Mouse (Mus musculus) liver, postnatal 0 days (tissue): Measurements from ENCODE around the gene Calb2.

ENCODE experiments used
- CTCF ChIP-seq: sonication (generic); IDR thresholded peaks from 2 replicates; pipeline ENCODE4 v1.5.1; 2016; ENCODE audit warnings: antibody characterized with exemption, low read depth
- EP300 ChIP-seq: IDR thresholded peaks from 2 replicates; pipeline ENCODE4 v1.6.1; 2016; ENCODE audit warnings: antibody characterized with exemption, low read depth, mild to moderate bottlenecking

GRCm38 (mm10) chr8:110217198-110217597 lies 49.2 kb upstream of the Calb2 start:
- no peak for TF ChIP-seq CTCF
- TF ChIP-seq EP300: no peak
